Mouse (Mus musculus) thymus, postnatal 36 days (tissue): ENCODE results near the gene Cdc6.
"Not testable (repeated sequence)": the region's sequence is repeated elsewhere in the genome, so short reads cannot be mapped to it uniquely, and the experiment has no call there.

Experiments used
- DNase-seq, 2 experiments: peaks; one replicate each; pipeline ENCODE4 v3.0.0; 2022; ENCODE audit warnings: mixed read lengths in 2 of 2

Gene Cdc6

DNA sequence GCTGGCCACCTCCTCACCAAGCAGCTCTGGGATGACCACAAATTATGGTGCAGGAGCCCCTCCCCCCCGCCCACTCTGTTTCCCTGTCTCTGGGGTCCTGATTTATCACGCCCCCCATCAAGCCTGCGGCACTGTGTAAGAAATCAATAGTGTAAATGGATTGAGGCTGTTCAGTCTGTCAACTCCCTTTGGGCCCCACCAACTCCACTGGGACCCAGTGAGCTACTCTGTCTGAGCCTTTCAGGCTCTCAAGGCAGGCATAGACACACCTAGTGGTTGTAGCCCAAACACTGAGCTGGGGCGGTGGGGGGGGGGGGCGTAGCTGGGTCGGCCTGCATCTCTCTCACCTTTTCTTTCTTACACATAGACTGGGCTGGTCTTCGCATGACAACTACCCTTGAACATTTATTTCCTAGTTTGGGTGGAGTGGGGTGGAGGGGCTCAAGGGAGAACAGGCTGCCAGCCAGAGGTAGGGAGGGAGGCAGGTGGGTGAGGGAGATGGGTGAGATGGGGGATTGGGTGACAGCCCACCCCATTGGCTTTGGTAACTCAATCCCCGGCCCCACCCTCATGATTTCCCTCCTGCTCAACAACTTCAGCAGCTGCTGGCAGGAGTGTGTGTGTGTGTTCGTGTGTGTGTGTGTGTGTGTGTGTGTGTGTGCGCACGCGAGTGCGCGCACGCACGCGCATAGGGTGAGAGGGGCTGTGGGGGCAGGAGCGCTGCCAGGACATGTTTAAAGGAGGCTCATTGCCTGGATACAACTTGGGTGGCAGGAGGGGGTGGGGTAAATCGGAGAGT lies 24.9 kb downstream of the Cdc6 start:
- peak in 1 of 2 experiments; percentile 43 for DNase-seq

DNA sequence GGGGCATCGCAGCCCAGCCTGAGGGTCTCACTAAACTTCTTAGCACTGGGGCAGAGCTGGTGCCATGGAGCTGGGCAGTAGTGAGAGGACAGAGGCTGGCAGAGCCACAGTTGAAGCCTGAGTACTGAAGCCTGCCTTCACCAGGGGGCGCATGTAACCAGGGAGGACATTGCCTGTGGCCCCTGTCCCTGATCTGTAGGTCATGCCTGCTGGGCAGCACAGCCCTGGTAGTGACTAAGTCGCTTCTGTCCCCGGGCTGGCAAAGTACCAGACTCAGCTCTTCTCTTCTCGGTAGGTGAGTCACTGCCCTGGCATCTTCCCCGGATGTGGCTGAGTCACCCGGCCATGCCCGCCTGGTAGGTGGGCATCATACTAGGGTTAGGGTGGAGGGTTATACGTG lies 25.6 kb downstream of the Cdc6 start:
- DNase-seq, result peak; percentile 67 to 71

DNA sequence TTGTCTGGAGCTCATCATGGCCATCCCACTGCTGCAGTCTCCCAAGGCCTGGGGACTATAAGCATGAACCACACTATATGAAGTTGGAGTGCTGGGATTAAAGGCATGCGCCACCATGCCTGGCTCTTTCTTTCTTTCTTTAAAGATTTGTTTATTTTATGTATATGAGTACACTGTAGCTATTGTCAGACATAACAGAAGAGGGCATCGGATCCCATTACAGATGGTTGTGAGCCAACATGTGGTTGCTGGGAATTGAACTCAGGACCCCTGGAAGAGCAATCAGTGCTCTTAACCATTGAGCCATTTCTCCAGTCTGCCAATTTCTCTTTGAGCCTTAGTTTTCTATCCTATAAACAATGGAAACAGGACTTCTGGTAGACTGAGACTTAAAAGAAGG lies 26.2 kb downstream of the Cdc6 start:
- not testable (repeated sequence) for DNase-seq

DNA sequence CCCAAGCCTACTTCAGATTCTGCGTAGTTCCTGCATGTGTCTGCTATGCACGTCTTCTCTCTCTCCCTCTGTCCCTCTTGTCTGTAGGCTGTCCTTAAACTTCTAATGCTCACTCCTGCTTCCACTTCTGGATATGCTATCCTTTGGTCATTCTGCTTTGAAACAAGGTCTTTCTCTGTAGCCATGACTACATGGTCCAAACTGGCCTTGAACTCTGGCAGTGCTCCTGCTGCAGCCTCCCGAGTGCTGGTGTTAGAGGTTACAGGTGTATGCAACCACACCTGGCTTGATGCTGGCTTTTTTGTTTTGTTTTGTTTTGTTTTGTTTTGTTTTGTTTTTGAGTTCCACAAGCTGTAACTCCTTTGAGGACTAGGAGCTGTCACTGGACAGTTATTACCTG lies 26.8 kb downstream of the Cdc6 start:
- no peak for DNase-seq

DNA sequence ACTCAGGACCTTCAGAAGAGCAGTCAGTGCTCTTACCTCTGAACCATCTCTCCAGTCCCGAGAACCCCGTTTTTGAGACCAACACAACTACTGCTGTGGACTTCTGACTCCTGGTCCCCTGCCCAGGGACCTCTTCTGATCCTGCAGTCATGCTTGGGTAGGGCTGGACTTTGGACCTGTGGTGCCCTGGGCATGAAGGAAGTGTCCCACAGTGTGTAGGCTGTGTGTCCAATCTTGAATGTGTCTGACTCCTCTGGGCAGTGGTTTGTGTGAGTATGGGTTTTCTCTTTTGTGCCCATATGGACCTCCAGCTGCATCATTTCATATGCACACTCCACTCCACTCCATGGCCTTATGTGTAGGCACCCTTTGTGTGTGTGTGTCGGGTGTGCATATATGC lies 27.5 kb downstream of the Cdc6 start:
- DNase-seq, result no peak

DNA sequence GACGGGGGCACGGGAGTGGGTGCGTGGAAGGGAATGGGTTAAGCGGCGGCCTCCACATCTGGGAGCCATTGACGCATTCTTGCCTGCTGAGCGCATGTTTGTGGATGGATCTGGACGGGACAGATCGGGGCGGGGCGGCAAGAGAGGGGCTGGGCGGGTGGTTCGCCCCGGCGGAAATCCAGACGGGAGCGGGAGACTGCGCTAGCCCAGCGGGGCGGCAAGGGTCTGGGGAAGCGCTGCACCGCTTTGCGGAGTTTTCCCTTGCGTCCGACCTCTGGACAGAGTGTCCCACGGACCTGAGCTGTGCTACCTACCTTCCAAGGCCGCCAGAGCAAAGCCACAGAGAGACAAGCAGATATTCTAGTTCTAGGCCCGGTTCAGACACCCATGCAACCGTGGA lies 28.6 kb downstream of the Cdc6 start:
- DNase-seq, result no peak

DNA sequence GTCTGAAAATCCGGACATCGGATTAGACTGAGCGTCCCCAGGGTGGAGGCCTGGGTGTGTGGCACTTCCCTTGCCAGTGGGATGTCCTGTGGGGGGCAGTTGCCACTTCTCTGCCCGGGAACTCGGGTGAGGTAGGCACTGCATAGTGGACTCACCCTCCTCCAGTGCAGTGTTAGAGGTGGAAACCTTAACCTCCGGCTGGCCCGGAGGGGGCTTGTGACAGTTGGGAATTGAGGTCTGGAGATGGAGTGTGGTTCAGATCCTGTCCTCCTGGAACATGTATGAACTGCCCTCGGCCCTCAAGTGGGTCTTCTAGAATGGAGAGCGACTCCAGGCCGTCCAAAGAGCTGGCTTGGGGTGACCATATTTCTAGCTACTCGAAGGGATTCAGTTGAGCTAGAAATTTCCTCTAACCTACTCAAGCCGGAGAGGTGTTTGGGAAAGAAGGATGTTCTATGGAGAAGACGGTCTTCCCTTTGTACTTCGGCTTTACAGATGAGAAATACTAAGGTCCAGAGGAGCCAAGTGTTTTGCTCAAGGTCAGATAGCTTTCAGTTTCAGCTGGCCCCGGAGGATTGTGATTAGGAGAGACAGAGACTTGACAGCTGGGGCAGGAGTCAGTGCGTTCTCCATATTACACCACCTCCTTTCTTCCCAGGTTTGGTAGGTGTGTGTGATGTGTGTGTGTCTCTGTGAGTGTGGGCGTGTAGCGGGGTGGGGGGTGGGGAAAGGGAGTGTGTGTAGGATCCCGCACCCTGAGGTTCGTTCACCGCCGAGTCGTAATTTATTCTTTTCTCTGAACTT lies 29.2 kb downstream of the Cdc6 start:
- DNase-seq, result no peak

DNA sequence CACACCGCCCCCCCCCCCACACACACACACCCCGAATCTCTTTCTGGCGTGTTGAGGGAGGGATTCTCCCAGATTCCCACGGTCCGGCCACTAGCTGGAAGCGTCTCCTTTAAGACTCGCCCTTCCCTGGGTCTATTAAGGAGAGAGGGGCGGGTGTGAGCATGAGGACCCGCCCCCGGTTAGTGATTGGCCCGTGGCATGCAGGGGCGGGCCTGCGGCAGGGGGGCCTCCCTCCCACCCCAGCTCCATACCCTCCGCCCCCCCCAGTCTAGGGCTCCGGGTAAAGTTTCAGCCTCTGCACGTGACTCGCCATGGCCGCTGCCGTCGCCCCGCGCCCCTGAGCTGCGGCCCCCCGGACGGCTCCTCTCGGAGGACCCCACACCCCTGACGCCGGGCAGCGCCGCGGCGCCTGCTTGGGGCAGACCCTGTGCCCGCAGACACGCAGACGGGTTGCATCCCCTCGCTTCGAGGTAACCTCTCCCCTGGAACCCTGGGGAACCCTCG lies 29.9 kb downstream of the Cdc6 start:
- peak; percentile 85 to 91 for DNase-seq

DNA sequence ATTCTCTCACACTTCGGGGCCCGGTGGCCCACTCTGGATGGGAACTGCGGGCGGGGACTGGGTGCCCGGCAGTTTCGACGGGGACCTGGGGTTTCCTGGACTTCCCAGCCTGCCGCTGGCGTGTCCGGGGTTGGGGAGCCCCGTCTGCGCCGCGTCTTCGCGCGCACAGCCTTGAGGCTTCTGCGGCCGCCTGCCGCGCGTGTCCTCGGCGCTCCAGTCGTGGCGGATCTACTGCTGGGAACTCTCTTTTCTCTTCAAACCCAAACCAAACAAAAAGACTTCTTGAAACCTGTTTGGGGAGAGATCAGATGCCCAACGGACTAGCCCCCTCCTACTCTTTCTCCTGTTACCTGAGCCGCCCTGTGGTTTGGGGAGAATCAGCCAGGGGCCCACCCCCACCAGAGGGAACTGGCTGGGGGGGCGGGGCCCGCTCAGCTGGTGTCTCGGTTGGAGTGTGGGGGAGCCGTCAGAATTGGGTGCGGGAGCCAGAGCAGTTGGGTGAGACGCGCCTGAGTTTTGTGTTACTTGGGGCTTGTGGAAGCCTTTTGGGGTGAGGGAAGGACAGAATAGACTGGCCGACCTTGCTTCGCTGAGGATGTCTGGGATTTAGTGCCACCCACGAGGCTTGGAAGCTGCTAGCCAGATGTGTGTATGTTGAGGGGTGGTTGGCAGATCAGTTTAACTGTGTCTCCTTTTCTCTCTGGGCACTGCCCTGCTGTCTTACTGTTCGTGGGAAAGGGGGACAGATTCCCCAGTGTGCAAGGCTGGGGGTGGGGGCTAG lies 30.5 kb downstream of the Cdc6 start:
- peak; percentile 74 to 83 for DNase-seq

DNA sequence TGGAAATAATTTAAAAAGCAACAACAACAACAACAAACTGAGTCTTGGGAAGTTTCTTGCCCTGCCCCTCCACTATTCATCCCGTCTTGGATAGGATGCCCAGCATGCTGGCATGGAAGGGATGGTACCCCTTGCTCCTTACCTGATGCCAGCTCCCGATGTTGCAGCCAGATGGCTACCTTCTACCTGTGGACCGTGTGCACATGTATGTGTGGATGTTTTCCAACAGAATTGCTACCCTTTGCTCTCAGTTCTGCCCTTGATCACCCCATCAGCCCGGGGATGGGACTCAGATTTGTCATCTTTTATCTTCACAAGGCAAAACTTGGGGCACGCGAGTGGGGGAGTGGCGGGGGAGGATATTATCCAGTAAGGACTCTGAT lies 31.1 kb downstream of the Cdc6 start:
- no peak for DNase-seq

DNA sequence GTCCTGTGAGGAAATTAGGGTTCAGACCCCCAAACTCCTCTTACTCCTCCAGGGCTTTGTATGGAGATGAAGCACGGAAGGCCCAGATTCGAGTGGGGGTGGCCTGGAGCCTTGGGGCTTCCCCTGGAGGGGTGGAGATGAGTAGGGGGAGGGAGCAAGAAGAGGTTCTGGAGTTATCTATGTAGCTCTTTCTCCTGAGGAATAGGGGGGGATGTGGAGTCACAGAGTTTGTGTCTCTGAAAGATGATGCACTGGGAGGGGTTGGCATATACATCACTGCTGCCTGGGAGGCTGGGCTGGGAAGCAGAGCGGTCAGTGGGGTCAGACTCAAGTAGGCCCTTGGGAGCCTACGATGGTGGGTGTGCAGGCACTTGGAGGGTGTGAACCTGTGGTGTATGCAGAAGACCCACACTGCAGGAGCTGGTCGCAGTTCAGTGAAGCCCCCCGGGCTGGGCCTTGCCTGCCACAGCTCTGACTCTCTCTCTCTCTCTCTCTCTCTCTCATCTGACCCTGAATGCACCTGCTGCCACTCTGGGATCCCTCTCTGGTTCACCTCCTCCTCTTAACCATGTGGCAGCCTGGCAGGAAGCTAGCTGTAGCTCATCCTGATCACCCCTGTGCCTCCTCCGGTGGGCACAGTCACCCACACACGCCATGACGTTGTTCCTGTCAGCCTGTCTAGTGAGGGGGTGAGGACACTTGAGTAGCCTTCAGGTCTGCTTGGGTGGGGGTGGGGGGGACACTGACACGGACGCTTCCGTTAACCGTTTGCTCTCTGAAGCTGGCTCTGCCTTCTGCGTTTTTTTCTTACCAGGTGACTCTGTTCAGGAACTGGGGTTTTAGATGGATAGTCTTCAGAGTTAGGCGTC lies 31.7 kb downstream of the Cdc6 start:
- peak; percentile 64 to 80 for DNase-seq

DNA sequence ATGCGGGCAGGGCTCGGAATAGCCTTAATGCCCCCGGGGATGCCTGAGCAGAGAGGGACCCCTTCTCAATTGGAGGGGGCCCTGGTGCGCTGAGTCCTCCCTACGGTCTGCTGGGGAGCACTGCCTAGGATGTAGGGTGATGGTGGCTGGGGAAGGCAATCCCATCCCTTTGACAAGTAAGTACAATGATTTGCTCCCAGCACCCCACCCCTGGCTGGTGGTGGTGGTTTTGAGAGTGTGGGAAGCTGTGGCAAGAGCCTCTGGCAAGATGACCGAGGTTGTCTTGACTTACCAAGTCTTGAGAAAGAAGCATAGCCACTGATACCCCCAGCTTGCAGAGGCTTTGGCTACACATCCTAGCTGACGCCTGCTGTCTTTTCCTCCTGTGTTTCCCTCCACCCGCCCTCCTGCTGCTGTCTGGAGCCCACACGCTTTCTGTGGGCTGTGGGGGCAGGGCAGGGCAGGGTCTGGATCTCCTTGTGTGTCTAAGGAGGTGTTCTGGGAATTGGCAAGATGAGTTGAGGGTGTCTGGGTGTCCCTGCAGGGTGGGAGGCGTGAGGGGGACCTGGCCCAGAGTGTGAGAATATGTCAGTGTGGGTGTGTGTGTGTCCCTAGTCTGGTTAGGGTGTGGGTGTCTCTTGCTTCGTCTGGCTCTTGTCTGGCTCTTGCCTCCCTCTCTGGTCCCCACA lies 32.5 kb downstream of the Cdc6 start:
- peak; percentile 35 to 50 for DNase-seq

DNA sequence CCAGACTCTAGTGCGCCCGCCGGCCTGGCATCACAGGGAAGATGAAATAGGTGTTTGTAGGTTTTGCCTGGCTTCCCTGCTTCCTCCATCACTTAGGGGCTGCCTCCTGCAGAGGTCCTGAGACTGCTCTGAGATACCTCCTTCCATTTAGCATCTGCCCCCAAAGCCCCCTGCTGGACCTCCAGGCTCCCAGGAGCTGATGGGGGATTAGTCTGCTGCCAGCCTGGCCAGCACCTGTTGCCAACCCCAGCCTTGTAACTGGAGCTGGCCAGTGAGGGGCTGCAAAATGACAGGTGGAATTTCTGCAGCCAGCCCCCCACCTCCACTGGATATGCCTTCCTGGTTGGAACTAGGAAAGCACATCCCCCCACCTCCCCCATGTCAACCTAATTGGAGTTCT lies 33.2 kb downstream of the Cdc6 start:
- peak; percentile 28 to 48 for DNase-seq

DNA sequence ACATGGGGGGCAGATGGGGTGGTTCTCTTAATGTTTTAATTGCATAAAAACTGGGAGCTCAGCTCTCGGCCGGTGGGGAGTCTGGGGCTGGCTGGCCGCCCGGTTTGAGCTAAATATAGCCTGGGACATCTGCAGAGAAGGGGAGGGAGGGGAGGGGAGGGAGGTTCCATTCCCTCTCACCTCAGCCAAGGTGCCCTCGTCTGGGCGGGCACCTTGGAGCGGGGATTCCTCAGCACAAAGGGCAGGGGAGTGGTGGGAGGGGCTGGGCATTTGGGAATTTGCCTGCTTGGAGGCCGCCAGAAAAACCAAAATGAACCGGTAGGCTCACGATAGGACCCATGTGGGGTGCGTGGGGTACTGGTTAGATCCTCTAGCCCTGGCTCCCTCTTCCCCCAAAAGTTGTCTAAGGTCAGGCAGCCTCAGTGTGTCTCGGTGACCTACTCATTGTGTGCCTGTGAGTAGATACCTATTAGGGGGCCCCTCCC lies 33.8 kb downstream of the Cdc6 start:
- DNase-seq, result no peak

DNA sequence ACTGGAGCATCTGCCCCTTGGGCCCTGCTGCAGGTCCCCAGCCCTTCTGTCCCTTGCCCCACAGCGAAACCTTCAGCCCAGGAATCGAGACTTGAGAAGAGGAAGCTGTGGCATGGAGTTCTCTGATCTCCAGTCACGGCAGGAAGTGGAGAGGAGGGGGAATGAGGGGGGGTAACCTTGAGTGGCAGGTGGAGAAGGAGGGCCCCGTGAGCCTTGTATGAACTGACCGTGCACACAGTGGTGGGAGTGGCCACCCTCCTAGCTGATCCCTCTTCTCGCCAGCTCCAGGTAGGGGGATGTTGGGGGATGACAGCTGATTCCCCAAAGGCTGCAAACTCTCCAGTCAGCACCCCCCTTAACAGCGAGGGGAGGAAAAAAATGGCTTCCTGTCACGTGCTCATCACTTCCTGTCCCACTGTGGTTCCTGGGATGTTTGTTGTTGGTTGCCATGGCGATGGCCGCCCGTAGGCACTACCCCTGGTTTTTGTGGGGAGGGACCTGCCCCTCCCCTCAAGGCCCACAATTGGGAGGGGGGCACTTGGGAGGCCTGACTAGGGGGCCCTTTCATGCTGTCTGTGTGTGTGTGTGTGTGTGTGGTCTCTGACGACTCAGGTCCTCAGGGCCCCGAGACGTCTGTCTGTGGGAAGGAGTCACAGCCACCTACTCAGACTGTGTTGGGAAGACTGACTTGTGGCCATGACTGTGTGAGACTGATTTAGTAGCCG lies 34.4 kb downstream of the Cdc6 start:
- peak; percentile 90 to 92 for DNase-seq

DNA sequence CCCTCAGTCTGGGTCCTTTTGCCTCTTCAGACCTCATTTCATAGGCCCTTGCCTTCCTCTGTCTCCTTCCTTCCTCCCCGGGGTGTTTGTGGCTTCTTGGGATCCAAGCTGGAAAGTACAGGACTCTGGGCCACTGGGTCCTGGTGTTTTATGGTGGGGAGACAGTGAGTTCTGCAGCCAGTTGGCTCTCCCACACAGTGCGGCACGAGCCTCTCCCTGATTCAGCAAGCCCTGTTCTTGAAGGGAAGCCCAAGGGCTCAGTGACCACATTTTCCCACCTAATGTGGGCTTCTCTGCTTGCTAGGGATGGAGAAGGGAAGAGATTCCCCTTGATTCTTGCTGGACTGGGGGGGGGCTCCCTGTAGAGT lies 34.9 kb downstream of the Cdc6 start:
- no peak for DNase-seq

DNA sequence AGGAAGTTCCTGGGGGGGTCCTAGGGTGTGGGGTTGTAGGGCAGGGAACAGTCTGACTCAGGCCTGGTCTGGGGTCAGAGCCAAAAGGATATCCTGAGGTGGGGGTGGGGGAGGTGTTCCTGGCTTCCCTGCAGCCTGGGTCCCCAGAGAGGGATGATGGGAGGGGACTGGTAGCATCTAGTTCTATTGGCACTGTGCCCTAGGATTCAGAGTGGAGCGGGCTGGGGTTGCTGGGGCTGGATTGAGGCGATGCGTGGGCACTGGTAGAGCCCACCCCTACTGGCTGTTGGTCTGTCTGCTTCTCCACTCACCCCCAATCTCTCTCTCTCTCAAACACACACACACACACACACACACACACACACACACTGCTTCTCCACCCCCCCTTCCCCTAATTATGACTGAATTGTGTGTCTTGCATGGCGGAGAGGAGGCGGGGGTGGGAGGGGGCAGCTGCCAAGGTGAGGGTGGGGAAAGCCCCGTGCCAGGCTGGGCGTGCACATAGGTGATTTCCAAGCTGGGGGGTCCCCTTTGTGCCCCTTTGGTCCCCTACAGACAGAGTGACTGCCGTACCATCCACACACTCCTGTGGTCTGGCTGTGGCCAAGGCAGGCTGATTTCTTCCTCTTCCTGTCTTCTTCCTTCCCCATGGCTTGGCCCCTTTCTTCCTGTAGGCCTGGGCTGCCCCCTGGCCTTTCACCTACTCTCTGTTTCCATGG lies 35.5 kb downstream of the Cdc6 start:
- peak; percentile 41 to 57 for DNase-seq

DNA sequence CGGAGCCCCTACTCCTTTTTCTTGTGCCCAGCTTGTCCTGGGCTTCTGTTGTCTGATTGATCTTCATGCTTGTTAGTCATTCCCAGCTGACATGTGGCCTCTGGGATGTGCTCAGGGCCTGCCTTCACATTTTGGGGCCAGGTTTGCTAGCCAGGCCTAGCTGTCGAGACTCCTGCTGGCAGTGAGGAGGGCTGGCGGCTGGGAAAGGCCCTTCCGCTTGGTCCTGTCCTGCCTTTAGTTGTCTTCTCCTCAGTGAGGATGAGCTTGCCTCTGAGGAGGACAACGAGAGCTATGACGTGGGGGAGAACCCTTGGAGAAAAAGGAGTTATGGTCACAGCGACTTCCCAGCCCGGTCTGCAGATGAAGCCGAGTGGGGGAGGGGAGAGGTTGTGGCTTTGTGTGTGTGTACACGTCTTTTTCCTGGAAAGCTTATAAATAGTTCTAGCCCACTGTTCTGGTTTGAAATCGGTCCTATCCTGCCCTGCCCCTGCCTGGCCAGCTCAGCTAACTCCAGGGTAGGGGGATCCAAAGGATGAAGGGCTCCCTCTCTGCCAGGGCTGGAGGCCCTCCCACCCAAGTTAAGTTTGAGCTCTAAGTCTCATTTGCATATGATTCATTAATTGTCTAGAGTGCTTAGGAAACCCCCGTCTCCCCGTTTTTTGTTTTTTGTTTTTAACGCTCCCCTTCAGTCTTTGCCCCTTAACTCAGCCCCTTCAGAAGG lies 36.3 kb downstream of the Cdc6 start:
- peak; percentile 34 to 42 for DNase-seq

DNA sequence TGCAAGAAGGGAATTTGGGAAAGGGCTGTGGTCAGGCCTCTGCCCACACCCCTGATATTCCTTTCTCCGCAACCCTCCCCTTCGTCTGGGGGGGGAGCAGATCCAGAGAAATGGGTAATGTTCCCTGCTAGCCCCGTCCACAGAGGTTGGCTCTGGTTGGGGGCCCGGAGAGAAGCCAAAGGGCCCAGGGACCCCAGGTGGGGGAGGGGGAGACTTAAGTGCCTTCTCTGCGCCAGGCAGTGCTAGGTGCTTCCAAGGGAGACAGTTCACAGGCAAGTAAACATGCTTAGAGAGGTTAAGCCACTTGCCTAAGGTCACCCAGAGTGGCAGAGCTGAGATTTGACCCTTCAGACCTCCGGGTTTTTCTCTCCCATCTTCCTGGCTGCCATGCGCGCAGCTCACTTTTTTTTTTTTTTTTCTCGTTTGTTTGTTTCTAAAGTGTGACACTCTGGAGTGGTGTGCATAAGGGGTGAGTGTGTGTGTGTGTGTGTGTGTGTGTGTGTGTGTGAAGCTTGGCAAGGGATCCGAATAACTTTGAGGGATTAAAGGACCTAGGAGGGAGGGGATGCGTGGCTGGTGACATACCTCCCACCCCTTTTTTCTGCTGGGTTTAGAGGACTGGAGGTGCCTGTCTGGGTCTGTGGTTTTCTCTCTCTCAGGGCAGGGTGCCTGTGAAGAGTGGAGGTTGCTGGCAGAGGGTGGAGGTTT lies 37.5 kb downstream of the Cdc6 start:
- DNase-seq, result peak; percentile 63 to 74
